Mouse (Mus musculus): ENCODE measurements around the gene Ppif. TPM values are rescaled to one million over a fixed set of nuclear protein-coding genes. Genes with fewer than 3 reads are reported as not detected.

The Ppif gene
- polyA plus RNA-seq (2017; shearing (Covaris generic)) = 36.8 TPM

GRCm38 (mm10) chr14:25693888-25694568, at the start of gene Ppif:
Gene Ppif, plus strand, starts transcription at chr14:25694154.

Other genes with a start within 250 kb of the Ppif start
- 39.4 TPM for gene Zmiz1, start 235.0 kb upstream of the Ppif start, polyA plus RNA-seq (2017; shearing (Covaris generic))
- 2.8 TPM for gene Zcchc24, start 74.9 kb downstream of the Ppif start, polyA plus RNA-seq (2017; shearing (Covaris generic))
- 38.8 TPM for gene Anxa11, start 148.0 kb downstream of the Ppif start, polyA plus RNA-seq (2017; shearing (Covaris generic))
- not detected for gene Plac9a, start 208.9 kb downstream of the Ppif start, polyA plus RNA-seq (2017; shearing (Covaris generic))
- 1.1 TPM for gene Tmem254a, start 233.5 kb downstream of the Ppif start, polyA plus RNA-seq (2017; shearing (Covaris generic))
- not detected for gene Cphx1, start 244.2 kb downstream of the Ppif start, polyA plus RNA-seq (2017; shearing (Covaris generic))